Mouse (Mus musculus) C2C12 (cell line): ENCODE measurements at regions not wholly inside any gene's neighbourhood (a gene's known extent, or its start where the extent isn't known, plus 50 kb on each side); places are given as distances from the start of the nearest gene placed in this dataset.

Experiments used
- CEBPB ChIP-seq: IDR thresholded peaks from one replicate; pipeline ENCODE4 v1.6.1; 2011; ENCODE audit warnings: low read depth, mild to moderate bottlenecking, control low read depth, moderate library complexity
- CTCF ChIP-seq: IDR thresholded peaks from one replicate; pipeline ENCODE4 v1.5.1; 2011; ENCODE audit not compliant: control insufficient read depth, insufficient read depth, insufficient read length
- FOSL1 ChIP-seq: IDR thresholded peaks from one replicate; pipeline ENCODE4 v1.8.0; 2011; ENCODE audit warnings: mild to moderate bottlenecking, low read length; ENCODE audit not compliant: poor library complexity, insufficient read depth, severe bottlenecking
- MAX ChIP-seq: IDR thresholded peaks from one replicate; pipeline ENCODE4 v1.6.1; 2011; ENCODE audit warnings: mild to moderate bottlenecking, control low read depth
- MYOD1 ChIP-seq: IDR thresholded peaks from one replicate; pipeline ENCODE4 v1.6.1; 2011; ENCODE audit warnings: low read depth; ENCODE audit not compliant: control insufficient read depth, insufficient read length
- USF1 ChIP-seq: IDR thresholded peaks from one replicate; pipeline ENCODE4 v1.6.1; 2011; ENCODE audit warnings: low read depth, mild to moderate bottlenecking, control low read depth, moderate library complexity

DNA sequence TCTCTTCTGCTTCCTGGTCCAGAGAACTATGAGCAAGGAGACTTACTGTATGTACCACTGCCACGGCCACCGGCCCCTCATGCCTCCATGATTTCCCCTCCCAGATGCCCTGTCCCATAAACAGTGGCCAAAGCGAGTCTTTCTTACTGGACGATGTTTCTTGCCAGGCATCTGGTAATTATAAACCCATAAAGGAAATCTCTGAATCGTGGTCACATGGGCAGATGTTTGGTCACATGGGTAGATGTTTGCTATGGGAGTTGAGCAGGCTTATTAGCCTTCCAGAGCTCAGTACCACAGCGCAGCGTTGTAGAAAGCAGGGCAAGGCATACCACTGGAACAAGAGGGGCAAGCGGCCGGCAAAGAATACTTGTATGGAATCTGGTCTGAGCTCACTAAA, 74.8 kb upstream of the Fam13c start:
- TF ChIP-seq FOSL1 (no peak), CTCF (no peak), MYOD1 (no peak), MAX (no peak), CEBPB (no peak), USF1 (peak; percentile 54)
